Mouse (Mus musculus) C2C12 (cell line): Measurements from ENCODE around the gene Paqr6.

ENCODE experiments used
- MYOD1 ChIP-seq: IDR thresholded peaks from one replicate; pipeline ENCODE4 v1.6.1; 2011; ENCODE audit warnings: low read depth; ENCODE audit not compliant: control insufficient read depth, insufficient read length
- USF1 ChIP-seq: IDR thresholded peaks from one replicate; pipeline ENCODE4 v1.6.1; 2011; ENCODE audit warnings: low read depth, mild to moderate bottlenecking, control low read depth, moderate library complexity

DNA sequence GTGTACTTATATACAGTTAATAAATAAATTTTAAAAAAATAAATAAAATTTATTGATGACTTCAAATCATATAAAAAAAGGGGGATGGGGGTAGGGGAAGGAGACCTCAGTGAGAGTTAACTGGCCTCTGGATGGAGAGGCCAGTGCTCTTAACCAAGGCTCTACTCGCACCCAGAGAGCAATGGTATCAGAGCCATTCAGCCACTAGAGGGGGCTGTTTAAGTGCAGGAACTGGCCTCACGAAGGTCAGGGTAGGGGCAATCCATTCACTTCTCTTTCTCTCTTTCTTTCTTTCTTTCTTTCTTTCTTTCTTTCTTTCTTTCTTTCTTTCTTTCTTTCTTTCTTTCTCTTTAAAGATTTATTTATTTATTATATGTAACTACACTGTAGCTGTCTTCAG is 33.1 kb upstream of the Paqr6 start:
- no peak for TF ChIP-seq USF1
- TF ChIP-seq MYOD1, result no peak
